Mouse (Mus musculus): ENCODE measurements around the gene Hsdl2.

GRCm38 (mm10) chr4:59587215-59587871 is 6.0 kb downstream of the Hsdl2 start:
- TF ChIP-seq POLR2A (IDR thresholded peaks at IDR 0.05; ENCODE audit: extremely low read depth, insufficient read depth, low read length) (no peak), CTCF (IDR thresholded peaks at IDR 0.05; ENCODE audit: low read depth, low read length) (no peak)

Measured in liver, adult 2 months (tissue).